Mouse (Mus musculus) large intestine, adult 2 months (tissue): ENCODE measurements around the gene Mtfr2. TPM values are rescaled to one million over a fixed set of nuclear protein-coding genes. Genes with fewer than 3 reads are reported as not detected.
A peak's percentile ranks its signal among the peaks of the same experiment; 100 is the strongest.

Source experiments
- DNase-seq: peaks from one replicate; pipeline ENCODE4 v3.0.0-alpha.2; 2012; ENCODE audit warnings: low read depth, low spot score
- WGBS: fragments of 180-500 bp; shearing (Covaris S2); methylation state at CpG from one replicate; pipeline ENCODE4 v1.1.7; 2018; 5-methylcytosine and 5-hydroxymethylcytosine counted together
- polyA plus RNA-seq: library from polyadenylated mRNA; depleted of rRNA; stranded (reverse); fragments of >200 nt; gene quantifications from 2 replicates; pipeline ENCODE4 v1.2.3, GENCODE M21; 2012; rRNA removed

The Mtfr2 gene
- polyA plus RNA-seq, 1 experiment: 3.5 TPM

DNA sequence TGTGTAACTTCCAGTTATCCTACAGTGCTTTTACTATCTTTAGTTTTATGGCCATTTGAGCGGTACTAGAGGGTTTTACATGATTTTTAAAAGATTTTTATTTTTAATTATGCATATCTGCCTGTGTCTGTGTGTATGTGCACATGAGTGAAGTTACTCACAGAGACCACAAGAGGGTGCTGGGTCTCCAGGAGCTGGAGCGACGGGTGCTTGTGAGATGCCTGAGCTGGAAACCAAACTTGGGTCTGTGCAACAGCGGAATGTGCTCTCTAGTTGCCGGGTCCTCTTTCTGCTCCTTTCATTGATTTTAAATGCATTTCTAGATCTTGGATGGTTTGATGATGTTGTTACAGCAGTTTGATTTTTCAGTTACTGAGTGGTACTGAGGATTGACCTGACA is 24.5 kb downstream of the Mtfr2 start:
- WGBS: 95% methylated on average over 5 of the region's 5 CpGs
- DNase-seq: no peak

DNA sequence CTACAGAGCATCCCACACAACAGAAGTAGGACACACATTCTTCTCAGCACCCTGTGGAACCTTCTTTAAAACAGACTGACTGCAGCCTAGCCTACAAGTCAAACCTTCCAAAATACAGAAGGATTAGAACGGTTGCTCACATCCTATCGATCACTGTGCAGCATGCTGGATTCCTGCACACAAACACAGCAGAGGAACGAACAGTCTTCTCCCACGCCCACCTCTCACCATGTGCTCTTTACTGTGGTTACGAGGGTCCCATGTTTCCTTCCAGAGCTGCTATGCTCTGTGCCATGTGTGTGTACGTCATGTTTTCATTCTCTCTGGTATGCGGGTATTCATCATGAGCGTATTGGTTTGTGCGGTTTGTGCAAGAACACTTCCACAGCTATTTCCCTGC is 30.1 kb downstream of the Mtfr2 start:
- 85% methylated on average over 9 of the region's 9 CpGs for WGBS
- no peak for DNase-seq

DNA sequence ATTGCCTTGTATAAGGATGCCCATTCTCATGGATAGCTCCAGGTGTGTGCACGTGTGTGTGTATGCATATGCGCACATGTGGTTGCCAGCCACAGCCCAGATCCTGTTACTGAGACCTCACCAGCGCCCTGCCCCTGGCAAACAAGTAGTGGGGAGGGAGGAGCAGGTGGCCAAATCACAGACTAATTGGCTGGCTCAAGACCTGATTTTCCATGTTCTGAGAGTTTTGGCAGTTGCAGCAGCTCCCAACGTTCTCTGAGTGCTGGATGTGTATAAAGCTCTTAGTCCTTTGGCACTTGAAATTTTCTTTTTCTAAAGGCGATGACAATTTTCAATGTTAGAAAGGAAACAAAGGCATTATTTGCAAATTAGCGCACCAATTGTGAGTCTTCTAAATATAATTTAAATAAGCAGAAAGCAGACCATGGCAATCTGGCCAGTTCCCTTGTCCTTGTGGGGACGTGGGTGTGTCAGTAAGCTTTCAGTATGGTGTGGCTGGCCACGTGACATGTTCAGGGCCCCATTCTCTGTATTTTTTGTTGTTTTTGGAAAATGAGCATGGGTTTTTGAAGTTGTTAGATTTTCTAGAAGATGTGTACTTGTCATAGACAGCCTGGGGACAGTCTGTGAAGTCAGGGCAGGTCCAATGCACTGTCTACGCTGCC is 31.6 kb downstream of the Mtfr2 start:
- WGBS: 55% methylated on average over 9 of the region's 9 CpGs
- no peak for DNase-seq

DNA sequence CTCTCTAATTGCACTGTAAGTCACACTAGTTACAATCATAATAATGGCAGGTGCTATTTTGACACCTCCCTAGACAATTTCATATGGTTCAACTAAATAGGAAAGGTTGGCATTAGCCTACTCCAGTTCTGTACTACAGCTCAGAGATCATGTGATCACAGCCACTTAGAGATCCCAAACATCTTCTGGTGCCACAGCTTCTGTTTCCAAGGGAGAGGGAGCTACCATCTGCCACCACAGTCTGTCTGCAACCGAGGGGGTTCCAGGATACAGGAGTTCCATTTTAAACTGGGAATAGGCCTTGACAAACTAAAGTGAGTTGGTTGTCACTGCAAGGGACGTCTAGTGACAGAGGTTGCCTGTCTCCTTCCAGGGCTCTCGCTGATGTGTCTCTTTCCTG is 33.2 kb downstream of the Mtfr2 start:
- DNase-seq: no peak
- whole genome bisulfite sequencing: 87% methylated on average over 3 of the region's 3 CpGs

DNA sequence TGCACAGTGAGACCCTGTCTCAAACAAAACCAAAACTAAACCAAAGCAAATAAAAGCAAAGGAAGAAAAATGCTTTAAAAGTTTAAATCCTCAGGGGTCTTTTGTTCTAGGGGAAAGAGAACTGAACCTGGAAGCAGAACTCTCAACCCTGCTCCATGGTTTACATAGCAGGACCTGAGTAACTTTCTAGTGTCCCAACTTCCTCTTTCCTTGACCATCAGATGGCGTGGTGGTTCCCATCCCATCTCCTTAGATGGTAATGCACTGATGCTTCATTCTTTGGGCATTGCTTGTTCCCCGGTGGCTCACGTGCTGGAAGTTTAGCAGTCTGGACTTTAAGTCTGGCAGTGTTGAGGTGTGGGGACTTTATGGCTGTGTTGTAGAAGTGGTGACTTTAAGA is 33.8 kb downstream of the Mtfr2 start:
- 65% methylated on average over 3 of the region's 3 CpGs for WGBS
- no peak for DNase-seq

DNA sequence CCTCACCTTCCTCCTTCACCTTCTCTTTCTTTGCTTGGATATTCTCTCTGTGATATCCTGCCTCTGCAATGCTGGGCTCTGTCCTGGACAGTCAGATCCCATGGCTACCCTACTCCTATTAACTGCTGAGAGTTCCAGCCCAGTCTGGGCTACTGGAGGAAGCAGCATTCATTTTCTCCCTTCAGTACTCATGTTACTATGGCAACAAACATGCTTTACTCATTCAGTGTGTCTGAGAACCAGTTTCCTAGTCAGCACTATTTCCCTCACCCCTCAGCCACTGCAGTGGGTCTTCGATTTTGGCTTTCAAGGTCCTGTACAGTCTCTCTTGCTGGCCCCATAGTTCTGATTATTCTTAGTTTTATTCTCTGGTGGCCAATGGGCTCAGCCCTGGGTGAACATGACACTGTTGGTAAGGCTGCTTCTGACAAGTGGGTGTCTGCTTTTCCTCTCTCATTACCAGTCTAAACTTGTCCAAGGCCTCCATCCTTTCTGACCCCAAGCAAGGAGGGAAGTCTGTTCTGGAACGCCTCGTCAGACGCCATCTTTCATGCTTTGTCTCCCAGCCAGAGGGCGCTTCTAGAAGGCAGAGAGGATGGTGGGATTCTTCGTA is 35.3 kb downstream of the Mtfr2 start:
- 81% methylated on average over 6 of the region's 6 CpGs for WGBS

DNA sequence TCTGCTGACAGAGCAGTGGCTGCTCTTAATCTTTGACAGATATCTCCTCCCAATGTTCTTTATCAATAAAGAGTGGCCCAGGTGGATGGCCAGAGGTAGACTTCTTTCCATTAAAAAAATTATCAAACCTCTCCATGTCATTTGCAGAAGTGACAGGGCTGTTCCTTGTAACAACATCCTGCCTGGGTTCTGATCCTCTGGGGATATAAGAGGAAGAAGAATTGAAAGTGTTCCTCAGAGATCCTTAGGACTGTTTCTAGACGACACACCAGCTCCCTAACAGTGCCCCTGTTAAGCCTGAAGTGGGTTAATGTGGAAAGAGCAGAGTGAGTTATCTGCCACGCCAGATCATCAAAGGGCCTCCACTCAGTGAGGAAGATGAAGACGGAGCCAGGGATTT is 43.0 kb downstream of the Mtfr2 start:
- no peak for DNase-seq
- WGBS: 69% methylated on average over 3 of the region's 3 CpGs

More for the DNA sequence above, 35.3 kb downstream of the Mtfr2 start:
- no peak for DNase-seq

DNA sequence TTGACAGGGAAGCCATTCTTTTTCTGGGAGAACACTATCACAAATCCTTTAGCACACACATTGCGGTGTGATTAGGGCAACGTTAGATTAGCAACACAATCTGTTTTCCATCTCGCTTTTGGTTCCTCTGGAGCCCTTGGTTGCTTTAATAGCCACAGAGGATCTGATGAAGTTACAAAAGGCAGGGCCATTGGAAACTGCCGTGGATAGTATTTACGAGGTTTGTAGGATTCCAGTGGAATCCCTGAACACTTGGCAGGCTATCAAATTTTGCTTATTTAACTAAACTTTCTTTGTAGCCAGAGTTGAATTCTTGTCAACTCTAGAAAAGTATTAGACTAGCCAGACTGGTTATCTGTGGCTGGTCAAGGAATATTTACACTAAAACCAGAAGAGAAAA is 47.2 kb downstream of the Mtfr2 start:
- no peak for DNase-seq
- 58% methylated on average over 5 of the region's 5 CpGs for WGBS

DNA sequence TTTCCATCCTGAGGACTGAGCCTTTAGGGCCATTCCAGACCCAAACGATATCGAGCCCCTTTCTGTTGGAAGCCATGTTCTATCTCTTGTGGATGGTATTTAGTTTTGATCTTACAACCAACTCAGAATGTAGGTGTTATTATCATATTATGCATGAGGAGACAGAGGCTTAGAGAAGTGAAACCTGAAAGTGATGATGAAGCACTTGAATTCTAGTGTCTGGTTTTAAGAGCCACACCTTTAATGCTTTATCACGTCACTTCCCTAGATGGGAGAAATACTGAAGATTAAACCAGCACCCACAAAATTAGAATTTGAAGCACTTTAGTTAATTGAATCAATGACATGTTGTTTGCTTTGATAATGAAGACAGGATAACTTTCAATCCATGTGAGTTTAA is 48.2 kb downstream of the Mtfr2 start:
- 90% methylated on average over 3 of the region's 3 CpGs for WGBS
- no peak for DNase-seq

DNA sequence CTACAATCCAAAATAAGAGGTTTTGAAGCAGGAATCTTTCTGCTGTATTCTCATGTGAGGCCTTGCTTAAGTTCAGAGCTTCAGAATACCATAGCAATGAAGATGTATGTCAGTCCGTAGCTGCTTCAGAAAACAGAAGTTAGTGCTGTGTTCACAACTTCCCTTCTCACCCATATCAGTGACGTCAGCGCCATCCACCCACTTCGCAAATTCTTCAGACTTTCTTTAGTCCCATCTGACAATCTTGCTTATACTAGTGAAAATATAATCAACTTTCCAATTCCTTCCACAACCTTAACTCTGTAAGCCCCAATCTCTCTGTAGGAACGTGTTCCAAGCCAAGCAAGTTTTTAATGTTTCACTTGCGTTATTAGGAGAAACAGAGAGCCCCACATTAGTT is 50.7 kb downstream of the Mtfr2 start:
- WGBS: 65% methylated on average over 6 of the region's 6 CpGs
- DNase-seq: no peak

DNA sequence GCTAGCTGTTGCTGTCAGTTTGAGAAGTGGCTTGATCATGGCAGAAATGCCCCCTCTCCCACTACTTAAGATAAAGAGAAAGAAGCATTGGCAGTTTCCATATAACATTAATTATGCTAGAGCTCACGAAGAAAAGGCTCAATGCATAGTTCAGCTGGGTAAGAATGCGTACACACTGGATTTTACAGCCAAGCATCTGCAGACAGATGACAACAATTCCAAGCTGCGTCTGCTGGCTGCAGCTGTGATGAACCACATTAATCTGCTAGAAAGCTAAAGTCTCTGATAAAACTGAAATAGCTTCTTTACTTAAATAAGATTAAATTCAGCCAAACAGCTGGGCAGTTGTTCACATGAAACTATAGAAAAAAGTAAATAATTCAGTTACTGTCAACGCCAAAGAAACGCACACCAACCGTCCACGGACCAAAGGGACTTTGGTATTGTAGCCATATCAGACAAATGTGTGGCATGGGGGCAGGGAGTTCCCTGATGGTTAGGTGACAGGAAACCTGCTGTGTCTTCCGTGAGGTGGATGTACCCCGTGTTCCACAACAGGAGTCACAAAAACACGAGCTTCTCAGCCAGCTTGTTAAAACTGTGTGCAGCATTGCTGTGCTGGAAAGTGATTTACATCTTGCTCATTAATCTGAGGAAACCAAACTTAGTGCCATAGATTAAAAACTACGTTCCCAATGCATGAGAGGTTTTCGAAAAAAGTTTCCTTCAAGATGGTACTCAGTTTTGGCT is 51.2 kb downstream of the Mtfr2 start:
- WGBS: 61% methylated on average over 12 of the region's 12 CpGs
- no peak for DNase-seq

DNA sequence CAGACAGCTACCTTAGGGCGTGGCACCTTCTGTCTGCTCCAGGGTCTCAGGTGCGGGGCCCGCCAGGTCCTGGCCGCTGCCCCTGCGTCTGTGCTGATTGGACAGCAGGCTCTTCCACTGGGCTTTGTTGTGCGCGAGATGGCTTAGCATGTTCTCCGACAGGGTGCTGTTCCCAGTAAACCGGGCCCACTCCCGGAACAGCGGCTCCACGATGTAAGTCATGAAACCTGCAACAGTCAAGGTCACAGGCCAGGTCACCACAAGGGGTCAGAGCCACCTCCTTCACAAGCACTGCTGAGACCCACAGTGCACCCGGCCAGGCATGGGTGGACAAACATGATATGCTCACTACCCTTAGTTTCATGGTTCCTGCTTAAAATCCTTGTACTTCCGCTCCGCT is 52.8 kb downstream of the Mtfr2 start:
- WGBS: 88% methylated on average over 15 of the region's 15 CpGs
- DNase-seq: no peak

DNA sequence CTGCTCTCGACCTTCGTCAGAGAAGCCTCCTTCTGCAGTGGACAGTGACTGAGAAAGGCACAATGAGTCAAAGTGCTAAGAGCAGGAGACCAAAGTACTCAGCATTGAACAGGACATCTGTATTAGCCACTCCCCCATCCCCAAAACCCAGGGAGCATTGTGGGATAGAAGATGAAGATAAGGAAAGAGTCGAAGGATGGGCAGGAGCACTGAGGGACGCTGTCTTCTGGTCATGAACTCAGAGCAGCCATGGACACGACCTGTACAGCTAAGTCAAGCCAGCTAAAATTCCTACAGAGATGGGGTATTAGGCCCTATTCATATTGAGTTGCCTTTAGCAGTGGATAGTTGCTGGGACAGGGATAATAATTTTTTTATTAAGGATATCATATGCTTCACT is 55.4 kb downstream of the Mtfr2 start:
- DNase-seq: no peak
- 86% methylated on average over 5 of the region's 5 CpGs for WGBS

DNA sequence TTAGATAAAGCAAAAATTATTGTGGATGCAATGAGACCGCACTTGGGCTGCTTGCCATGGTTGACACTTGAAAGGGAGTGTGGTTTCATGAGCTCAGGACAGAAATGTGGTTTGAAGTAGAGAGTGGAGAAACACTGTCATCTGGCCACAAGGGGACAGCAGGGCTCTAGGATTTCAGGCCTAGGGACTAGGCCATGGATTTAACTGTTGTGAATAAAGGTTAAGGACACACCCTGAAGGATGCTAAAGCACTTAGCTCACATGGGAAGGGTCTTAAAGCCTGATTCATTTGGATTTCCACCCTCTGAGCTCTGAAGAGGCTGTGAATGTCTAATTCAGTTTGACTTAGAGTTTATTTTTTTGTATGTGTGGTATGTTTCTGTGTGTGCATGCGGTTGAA is 57.9 kb downstream of the Mtfr2 start:
- 84% methylated on average over 2 of the region's 2 CpGs for WGBS
- DNase-seq: peak; percentile 29

DNA sequence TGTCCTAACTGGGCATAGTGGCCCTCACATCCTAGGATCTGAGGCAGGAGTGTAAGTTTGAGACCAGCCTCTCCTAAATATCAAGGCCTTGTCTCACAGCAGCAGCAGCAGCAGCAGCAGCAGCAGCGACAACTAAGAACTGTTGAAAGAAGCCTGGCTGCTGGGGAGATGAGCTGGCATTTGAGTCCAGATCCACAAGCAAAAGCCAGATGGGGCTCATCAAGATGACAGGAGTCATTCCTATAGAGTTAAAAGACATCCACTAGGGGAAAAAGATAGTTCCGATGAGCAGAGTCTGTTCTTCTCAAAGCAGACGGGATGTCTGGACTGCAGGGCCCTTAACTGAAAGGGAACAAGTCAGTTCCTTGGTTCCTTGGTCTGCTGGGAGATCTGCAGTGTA is 60.8 kb downstream of the Mtfr2 start:
- 82% methylated on average over 3 of the region's 3 CpGs for WGBS
- DNase-seq: no peak

DNA sequence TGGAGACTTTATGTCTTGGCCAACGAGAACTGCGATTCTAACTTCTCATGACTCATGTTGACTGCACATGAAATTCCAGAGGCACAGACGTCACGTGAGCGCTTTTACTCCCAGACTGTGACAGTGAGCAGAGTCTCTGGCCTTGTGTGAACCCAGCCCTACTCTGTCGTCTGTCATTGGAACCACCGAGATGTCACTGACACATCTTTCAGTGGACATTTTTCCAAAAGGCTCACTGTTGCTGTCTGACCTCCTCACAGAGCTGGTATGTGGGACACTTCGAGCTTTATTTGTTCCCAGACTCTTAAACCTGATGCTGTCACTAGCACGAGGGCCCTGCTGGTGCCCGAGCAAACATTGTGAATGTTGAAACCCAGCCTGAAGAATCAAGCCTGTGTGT is 61.6 kb downstream of the Mtfr2 start:
- WGBS: 36% methylated on average over 10 of the region's 10 CpGs
- peak; percentile 19 for DNase-seq

Other genes with a start within 250 kb of the Mtfr2 start
- 21.6 and 33.7 TPM in 2 replicates for gene Map7, start 199.3 kb upstream of the Mtfr2 start, polyA plus RNA-seq
- 10.3 and 18.4 TPM in 2 replicates for gene Bclaf1, start 35.3 kb upstream of the Mtfr2 start, polyA plus RNA-seq